Mouse (Mus musculus) lung, embryonic 16.5 days (tissue): Measurements from ENCODE around the gene Tnfrsf23. TPM values are rescaled to one million over a fixed set of nuclear protein-coding genes. Genes with fewer than 3 reads are reported as not detected.

ENCODE experiments used
- ATAC-seq: fragments of 200-750 bp; cut with Nextera tagmentation; 2 replicates; pipeline ENCODE4 v1.8.0; 2017; ENCODE audit warnings: low read depth, mild to moderate bottlenecking, moderate library complexity
- H3K27ac ChIP-seq: fragments of 300-500 bp; sonication (generic); 2 replicates; pipeline ENCODE4 v1.5.1; 2014; ENCODE audit warnings: mild to moderate bottlenecking, control low read depth, low read length
- H3K27me3 ChIP-seq: fragments of 300-500 bp; sonication (generic); 2 replicates; pipeline ENCODE4 v1.6.1; 2014; ENCODE audit warnings: low read depth, low read length, mixed read lengths; ENCODE audit not compliant: control insufficient read depth, insufficient read depth
- H3K36me3 ChIP-seq: fragments of 300-500 bp; sonication (generic); 2 replicates; pipeline ENCODE4 v1.6.1; 2014; ENCODE audit warnings: low read length; ENCODE audit not compliant: control insufficient read depth, insufficient read depth
- H3K4me1 ChIP-seq: fragments of 300-500 bp; sonication (generic); replicated peaks from 2 replicates; pipeline ENCODE4 v1.6.1; 2014; ENCODE audit warnings: low read length, mixed read lengths; ENCODE audit not compliant: control insufficient read depth, insufficient read depth
- H3K4me2 ChIP-seq: fragments of 300-500 bp; sonication (generic); 2 replicates; pipeline ENCODE4 v1.6.1; 2014; ENCODE audit warnings: low read depth, low read length, control low read depth
- H3K4me3 ChIP-seq: fragments of 300-500 bp; sonication (generic); 2 replicates; pipeline ENCODE4 v1.5.1; 2014; ENCODE audit warnings: mild to moderate bottlenecking, low read length, control low read depth
- H3K9ac ChIP-seq: fragments of 300-500 bp; sonication (generic); 2 replicates; pipeline ENCODE4 v1.6.1; 2014; ENCODE audit warnings: low read length, control low read depth
- H3K9me3 ChIP-seq: fragments of 300-500 bp; sonication (generic); 2 replicates; pipeline ENCODE4 v1.6.1; 2016; ENCODE audit warnings: low read length; ENCODE audit not compliant: control insufficient read depth
- WGBS: fragments of 180-500 bp; shearing (Covaris S2); extraction: QIAGEN DNeasy Blood & Tissue Kit; methylation state at CpG from one replicate; pipeline ENCODE4 v1.1.7; 2014; 5-methylcytosine and 5-hydroxymethylcytosine counted together
- polyA plus RNA-seq: library from polyadenylated mRNA; unstranded; fragments of >200 nt; fragmentation: Nextera tagmentation; extraction: Ambion mirVana; gene quantifications from 2 replicates; pipeline ENCODE4 v1.2.1, GENCODE M21; 2015

Gene Tnfrsf23
- 1.5 and 1.9 TPM in 2 replicates for polyA plus RNA-seq

DNA sequence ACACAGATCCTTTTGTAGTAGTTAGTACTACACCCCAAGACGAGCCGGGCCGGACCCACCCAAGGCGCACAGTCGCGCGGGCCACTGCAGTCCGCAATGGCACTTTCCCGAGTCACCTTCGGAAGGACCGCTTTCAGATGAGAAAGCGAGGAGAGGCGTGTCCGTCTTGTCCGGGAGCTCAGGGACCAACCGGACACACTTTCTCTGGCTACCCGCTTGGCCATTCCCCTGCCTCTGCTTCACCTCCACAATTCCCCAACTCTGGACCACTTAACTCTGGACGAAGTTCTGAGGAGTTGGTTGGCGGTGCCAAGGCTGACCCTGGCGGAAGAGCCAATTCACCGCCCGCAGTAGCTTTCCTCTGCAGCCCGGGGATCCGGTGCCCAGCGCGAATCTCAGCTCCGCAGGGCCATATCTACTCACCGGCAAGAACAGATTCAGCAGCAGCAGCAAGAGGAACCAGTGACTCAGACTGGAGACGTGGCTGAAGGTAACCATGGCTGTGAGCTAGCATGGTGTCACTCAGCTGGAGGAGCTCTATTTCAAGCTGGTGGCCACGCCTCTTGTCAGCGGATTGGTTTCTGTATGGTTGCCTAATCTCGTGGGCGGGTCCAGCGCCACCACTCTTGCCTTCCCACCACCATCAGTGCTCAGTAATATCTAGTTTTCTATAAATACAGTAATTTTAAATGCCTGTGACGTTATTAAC lies at the start of gene Tnfrsf23:
Tnfrsf23 (minus strand) TSS at position 514 of the 709 bp plus-strand sequence.
- H3K27ac ChIP-seq, result no peak within 1 kb of the TSS
- peak within 1 kb of the TSS; percentile 48 for H3K9ac ChIP-seq
- peak within 1 kb of the TSS; percentile 52 for H3K4me3 ChIP-seq
- no peaks in the 10 kb centered on the region for H3K27me3 ChIP-seq
- WGBS, result under 1% methylated on average over 35 of the region's 35 CpGs
- no peaks in the 10 kb centered on the region for H3K4me1 ChIP-seq
- ATAC-seq, result peak; percentile 96
- peaks cover 9% of the 10 kb centered on the region; the same call in 1 of the 2 replicates for H3K36me3 ChIP-seq
- H3K4me2 ChIP-seq, result peak within 1 kb of the TSS; percentile 79
- H3K9me3 ChIP-seq, result no peaks in the 10 kb centered on the region

- Histone ChIP-seq H3K4me3 (no peak overlapping the region), H3K4me1 (peaks cover 22% of the 10 kb centered on the region), H3K9me3 (no peaks in the 10 kb centered on the region), H3K4me2 (no peak overlapping the region), H3K9ac (no peak overlapping the region), H3K27ac (no peak overlapping the region), H3K36me3 (no peaks in the 10 kb centered on the region), H3K27me3 (no peaks in the 10 kb centered on the region)
- ATAC-seq, result no peak
- WGBS, result 85% methylated on average over 4 of the region's 4 CpGs
Observed at GRCm38 (mm10) chr7:143733746-143734145, 48.1 kb upstream of the Tnfrsf23 start.

DNA sequence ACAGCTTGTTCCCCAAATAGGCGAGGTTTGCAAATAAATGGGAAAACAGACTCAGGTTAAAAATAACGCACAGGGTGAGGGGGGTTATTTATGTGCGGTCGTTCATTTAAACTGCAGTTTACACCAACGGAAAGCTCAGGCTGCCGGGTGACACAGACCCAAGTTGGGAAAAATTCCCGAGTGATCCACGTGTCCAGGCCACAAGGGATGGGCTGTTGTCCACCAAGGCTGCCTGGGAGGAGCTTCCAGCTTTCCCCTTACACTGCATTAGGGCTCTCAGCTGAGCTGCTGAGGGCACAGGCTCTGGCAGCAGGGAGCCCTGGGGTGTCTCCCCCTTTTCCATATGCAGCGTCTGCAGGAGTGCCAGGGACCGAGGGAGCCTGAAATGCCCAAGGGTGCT lies 44.2 kb upstream of the Tnfrsf23 start:
- Histone ChIP-seq H3K9me3 (no peaks in the 10 kb centered on the region), H3K36me3 (0 out of 2 replicates have a peak, but pooled peaks cover 3% of the 10 kb centered on the region), H3K4me1 (peaks cover 10% of the 10 kb centered on the region), H3K27me3 (no peaks in the 10 kb centered on the region), H3K27ac (no peak overlapping the region), H3K4me2 (no peak overlapping the region), H3K9ac (no peak overlapping the region), H3K4me3 (no peak overlapping the region)
- ATAC-seq, result 0 out of 2 replicates have a peak, but pooled peaks have one; percentile 50
- WGBS, result 64% methylated on average over 10 of the region's 10 CpGs

- WGBS, result 73% methylated on average over 4 of the region's 4 CpGs
- Histone ChIP-seq H3K27ac (no peak overlapping the region), H3K9me3 (no peaks in the 10 kb centered on the region), H3K36me3 (0 out of 2 replicates have a peak, but pooled peaks cover 3% of the 10 kb centered on the region), H3K4me2 (no peak overlapping the region), H3K27me3 (no peaks in the 10 kb centered on the region), H3K4me3 (no peak overlapping the region), H3K9ac (no peak overlapping the region), H3K4me1 (peaks cover 20% of the 10 kb centered on the region)
- no peak for ATAC-seq
Observed at GRCm38 (mm10) chr7:143726396-143726795, 40.7 kb upstream of the Tnfrsf23 start.

- H3K4me1 ChIP-seq, result peaks cover 17% of the 10 kb centered on the region
- 61% methylated on average over 4 of the region's 4 CpGs for WGBS
- no peaks in the 10 kb centered on the region for H3K27me3 ChIP-seq
- H3K27ac ChIP-seq, result peak overlapping the region; percentile 93
- peak; percentile 96 for ATAC-seq
- peak overlapping the region; percentile 31 for H3K4me3 ChIP-seq
- peak overlapping the region; percentile 40 for H3K9ac ChIP-seq
- peak overlapping the region; percentile 51 for H3K4me2 ChIP-seq
- H3K36me3 ChIP-seq, result 0 out of 2 replicates have a peak, but pooled peaks cover 3% of the 10 kb centered on the region
- no peaks in the 10 kb centered on the region for H3K9me3 ChIP-seq
Observed at GRCm38 (mm10) chr7:143723841-143724240, 38.2 kb upstream of the Tnfrsf23 start.

- Histone ChIP-seq H3K9ac (no peak overlapping the region), H3K4me3 (no peak overlapping the region), H3K36me3 (0 out of 2 replicates have a peak, but pooled peaks cover 3% of the 10 kb centered on the region), H3K4me2 (no peak overlapping the region), H3K27ac (peak overlapping the region; percentile 93; the same call in 1 of the 2 replicates), H3K9me3 (no peaks in the 10 kb centered on the region), H3K27me3 (no peaks in the 10 kb centered on the region), H3K4me1 (peaks cover 27% of the 10 kb centered on the region)
- 85% methylated on average over 5 of the region's 5 CpGs for WGBS
- no peak for ATAC-seq
Observed at GRCm38 (mm10) chr7:143722646-143723045, 37.0 kb upstream of the Tnfrsf23 start.

DNA sequence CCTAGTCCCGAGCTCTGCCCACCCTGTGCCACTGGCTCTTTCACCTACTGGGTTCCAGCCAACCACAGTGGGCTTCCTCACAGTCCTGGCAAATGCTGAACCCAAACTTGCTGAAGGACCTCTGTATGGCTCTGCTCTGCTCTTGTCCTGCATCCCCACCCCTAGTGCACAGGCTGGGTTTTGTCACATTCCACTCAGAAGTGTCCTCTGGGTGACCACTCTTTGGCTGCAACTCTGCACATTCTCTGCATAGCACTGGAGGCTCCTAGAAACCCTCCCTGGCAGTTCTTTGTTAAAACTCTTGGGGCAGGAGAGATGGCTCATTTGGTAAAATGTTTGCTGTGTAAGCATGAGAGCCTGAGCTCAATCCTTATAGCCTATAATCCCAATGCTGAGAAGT lies 32.1 kb upstream of the Tnfrsf23 start:
- H3K9ac ChIP-seq, result no peak overlapping the region
- peaks cover 29% of the 10 kb centered on the region for H3K4me1 ChIP-seq
- no peaks in the 10 kb centered on the region for H3K9me3 ChIP-seq
- no peak overlapping the region for H3K4me2 ChIP-seq
- H3K27me3 ChIP-seq, result no peaks in the 10 kb centered on the region
- WGBS, result 41% methylated on average over 1 of the region's 1 CpGs
- peak overlapping the region; percentile 89 for H3K27ac ChIP-seq
- H3K4me3 ChIP-seq, result no peak overlapping the region
- ATAC-seq, result peak; percentile 98
- H3K36me3 ChIP-seq, result peaks cover 11% of the 10 kb centered on the region

- H3K27me3 ChIP-seq, result no peaks in the 10 kb centered on the region
- WGBS, result 78% methylated on average over 4 of the region's 4 CpGs
- no peaks in the 10 kb centered on the region for H3K9me3 ChIP-seq
- H3K4me3 ChIP-seq, result no peak overlapping the region
- peak overlapping the region; percentile 36 for H3K27ac ChIP-seq
- peaks cover 28% of the 10 kb centered on the region for H3K4me1 ChIP-seq
- H3K4me2 ChIP-seq, result no peak overlapping the region
- no peak for ATAC-seq
- H3K9ac ChIP-seq, result no peak overlapping the region
- peaks cover 24% of the 10 kb centered on the region for H3K36me3 ChIP-seq
Observed at GRCm38 (mm10) chr7:143713421-143713820, 27.7 kb upstream of the Tnfrsf23 start.

- H3K4me1 ChIP-seq, result peaks cover 23% of the 10 kb centered on the region
Observed at GRCm38 (mm10) chr7:143712771-143713348, 27.2 kb upstream of the Tnfrsf23 start.

More at GRCm38 (mm10) chr7:143712771-143713348, 27.2 kb upstream of the Tnfrsf23 start:
- WGBS, result 71% methylated on average over 8 of the region's 8 CpGs
- Histone ChIP-seq H3K27ac (peak overlapping the region; percentile 51), H3K36me3 (peaks cover 24% of the 10 kb centered on the region), H3K4me3 (no peak overlapping the region), H3K27me3 (no peaks in the 10 kb centered on the region), H3K9me3 (no peaks in the 10 kb centered on the region), H3K4me2 (no peak overlapping the region), H3K9ac (no peak overlapping the region)
- ATAC-seq, result no peak
